Mouse (Mus musculus) layer of hippocampus, adult 11-12 months (tissue): ENCODE results near the gene Copb1.
A peak's percentile ranks its signal among the peaks of the same experiment; 100 is the strongest.

Experiments
- DNase-seq: peaks from one replicate; pipeline ENCODE4 v3.0.0; 2022; ENCODE audit warnings: low spot score

Copb1 gene

GRCm38 (mm10) chr7:114253885-114254833 is at the start of gene Copb1:
Copb1 (minus strand) TSS chr7:114254711.
- peak; percentile 93 for DNase-seq

DNA sequence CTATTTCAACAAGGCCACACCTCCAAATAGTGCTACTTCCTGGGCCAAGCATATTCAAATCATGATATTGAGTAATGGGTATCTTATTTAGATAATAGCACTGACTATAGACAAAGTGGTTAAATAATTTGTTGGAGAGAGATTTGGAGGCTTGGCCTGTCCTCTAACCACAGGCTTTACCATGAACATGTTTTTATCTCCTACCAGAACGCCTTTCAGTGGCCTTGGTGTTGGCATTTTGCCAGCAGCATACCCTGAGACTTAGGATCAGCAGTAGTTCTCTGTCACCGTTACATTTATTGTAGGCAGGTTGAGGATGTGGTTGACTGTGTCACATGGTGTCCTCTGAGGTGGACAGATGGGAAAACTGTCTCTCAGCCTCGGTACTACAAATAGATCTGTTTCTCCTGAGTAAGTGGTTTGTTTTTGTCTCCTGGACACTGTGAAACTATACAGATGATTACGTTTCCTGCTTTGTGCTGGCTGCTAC is 46.8 kb upstream of the Copb1 start:
- DNase-seq: peak; percentile 55

GRCm38 (mm10) chr7:114300782-114301181 is 46.3 kb upstream of the Copb1 start:
- no peak for DNase-seq

GRCm38 (mm10) chr7:114299247-114299646 is 44.7 kb upstream of the Copb1 start:
- DNase-seq: no peak

GRCm38 (mm10) chr7:114294698-114295097 is 40.2 kb upstream of the Copb1 start:
- no peak for DNase-seq

DNA sequence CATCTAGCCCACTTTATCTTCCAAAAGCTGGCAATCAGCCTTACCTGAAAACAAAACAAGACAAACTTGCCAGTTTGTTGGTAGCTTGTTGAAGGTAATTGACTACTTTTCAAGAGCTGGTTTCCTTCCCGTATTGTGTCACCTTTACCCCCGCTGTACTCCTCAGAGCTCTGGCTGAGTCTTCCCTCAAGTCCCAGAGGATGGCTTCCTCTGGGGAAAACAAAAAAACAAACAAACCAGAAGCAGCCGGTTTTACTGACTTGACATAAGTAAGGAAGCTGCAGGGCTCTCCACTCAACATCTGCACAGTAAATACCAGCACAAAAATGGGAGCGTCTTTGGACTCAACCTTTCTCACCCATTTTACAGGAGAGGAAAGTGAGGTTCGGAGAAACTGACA is 39.4 kb upstream of the Copb1 start:
- no peak for DNase-seq

- DNase-seq: peak; percentile 74
Measured at GRCm38 (mm10) chr7:114292501-114292971, 38.0 kb upstream of the Copb1 start.

DNA sequence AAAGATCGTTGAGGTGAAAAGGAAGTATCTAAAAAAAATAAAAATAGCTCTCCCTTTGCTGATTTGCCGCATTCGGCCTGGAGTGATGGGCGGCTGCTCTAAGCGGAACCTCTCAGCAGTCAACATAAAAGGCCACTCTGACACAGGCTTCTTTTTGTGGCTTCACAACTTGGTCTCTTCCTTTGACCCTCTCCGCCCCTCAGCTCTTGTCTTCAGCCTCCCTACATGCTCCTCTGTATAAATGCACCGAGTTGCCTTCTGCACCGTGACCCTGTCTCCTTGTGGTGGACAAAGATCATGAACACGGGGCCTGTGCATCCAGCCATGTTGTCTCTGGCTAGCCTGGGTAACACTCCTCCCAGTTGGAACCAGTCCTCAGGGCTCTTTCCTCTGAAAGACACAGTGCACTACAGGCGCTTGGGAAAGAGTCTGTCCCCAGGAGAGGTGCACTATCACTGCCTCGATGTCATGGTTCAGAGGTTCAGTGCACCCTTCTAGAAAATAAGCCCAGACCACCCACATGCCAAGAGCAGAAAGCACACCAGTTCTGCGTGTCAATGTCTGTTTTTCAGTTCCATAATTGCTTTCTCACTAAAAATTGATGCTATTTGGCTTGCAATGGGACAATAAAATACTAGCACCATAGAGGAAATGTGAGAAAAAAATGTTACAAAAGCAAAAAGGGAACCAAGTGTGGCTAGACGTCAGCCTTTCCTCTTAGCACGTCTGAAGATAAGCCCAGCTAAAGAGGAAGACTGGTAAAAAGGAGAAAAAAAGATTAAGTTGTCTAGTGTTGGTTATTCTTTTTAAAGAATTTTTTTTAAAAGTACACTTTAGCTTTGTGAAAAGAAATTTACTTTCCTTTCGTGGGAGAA is 37.2 kb upstream of the Copb1 start:
- DNase-seq: peak; percentile 22

- peak; percentile 25 for DNase-seq
Measured at GRCm38 (mm10) chr7:114290078-114290506, 35.6 kb upstream of the Copb1 start.

GRCm38 (mm10) chr7:114284296-114284910 is 29.9 kb upstream of the Copb1 start:
- DNase-seq: no peak

- DNase-seq: no peak
Measured at GRCm38 (mm10) chr7:114283006-114283405, 28.5 kb upstream of the Copb1 start.

DNA sequence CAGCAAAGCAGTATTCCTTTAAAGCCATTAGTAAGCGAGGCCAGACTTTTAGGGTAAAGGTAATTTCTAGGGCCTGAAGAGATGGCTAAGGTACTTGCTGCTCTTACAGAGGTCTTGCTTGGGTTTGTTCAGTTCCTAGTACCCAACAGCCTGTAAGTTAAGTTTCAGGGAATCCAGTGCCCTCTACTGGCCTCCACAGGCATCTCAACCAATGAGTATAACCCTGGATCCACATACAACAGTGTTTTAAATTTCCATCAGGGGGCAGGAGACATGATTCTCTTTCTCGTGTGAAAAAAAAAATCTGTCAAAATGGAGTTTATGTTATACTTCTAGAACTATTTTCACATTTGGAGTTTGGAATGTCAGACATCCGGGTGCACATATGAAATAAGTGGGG is 27.2 kb upstream of the Copb1 start:
- no peak for DNase-seq

- DNase-seq: peak; percentile 97
Measured at GRCm38 (mm10) chr7:114276005-114276752, 21.7 kb upstream of the Copb1 start, which contains the start of gene Psma1. Psma1 (minus strand) TSS chr7:114276118.

GRCm38 (mm10) chr7:114275372-114276004 is 21.0 kb upstream of the Copb1 start:
- DNase-seq: no peak

- no peak for DNase-seq
Measured at GRCm38 (mm10) chr7:114268446-114268845, 13.9 kb upstream of the Copb1 start.

DNA sequence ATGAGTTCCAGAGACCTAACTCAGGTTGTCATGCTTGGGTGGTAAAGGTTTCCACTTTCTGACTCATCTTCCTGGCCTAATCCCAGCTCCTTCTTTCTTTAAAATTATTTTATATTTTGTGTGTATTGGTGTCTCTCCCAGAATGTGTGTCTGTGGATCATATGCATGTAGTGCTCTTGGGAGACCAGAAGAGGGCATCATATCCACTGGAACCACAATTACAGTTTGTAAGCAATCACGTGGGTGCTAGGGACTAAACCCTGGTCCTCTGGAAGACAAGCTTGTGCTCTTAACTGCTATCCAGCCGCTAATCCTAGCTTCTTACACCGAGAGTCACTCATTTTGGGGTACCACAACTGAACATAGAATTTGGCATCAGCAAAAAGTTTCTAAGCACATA is 2.8 kb downstream of the Copb1 start:
- DNase-seq: no peak

DNA sequence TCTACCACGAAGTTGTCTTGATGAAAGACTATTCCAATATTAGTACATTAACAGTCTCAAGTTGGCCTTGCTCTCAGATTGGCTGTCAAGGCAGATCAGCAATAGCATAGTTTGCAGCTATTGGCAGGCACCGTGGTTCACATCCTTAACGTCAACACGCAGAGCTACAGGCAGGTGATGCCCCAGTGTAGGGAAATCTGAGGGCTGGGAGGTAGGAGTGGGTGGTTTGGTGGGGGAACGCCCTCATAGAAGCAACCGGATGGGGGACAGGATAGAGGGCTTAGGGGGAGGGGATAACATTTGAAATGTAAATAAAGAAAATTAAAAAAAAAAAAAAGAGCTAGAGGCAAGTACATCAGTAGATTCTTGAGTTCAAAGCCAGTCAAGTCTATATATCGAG is 20.5 kb downstream of the Copb1 start:
- no peak for DNase-seq

- no peak for DNase-seq
Measured at GRCm38 (mm10) chr7:114232982-114233381, 21.5 kb downstream of the Copb1 start.

- no peak for DNase-seq
Measured at GRCm38 (mm10) chr7:114231857-114232256, 22.7 kb downstream of the Copb1 start.

- DNase-seq: no peak
Measured at GRCm38 (mm10) chr7:114226521-114226920, 28.0 kb downstream of the Copb1 start.

GRCm38 (mm10) chr7:114220433-114220832 is 34.1 kb downstream of the Copb1 start:
- DNase-seq: no peak
